Mouse (Mus musculus) ES-E14 (cell line): ENCODE results near the gene Scamp3. TPM values are rescaled to one million over a fixed set of nuclear protein-coding genes. Genes with fewer than 3 reads are reported as not detected.

Source experiments
- DNase-seq: peaks from one replicate; pipeline ENCODE4 v3.0.0-alpha.2; 2013; ENCODE audit warnings: low read depth, low spot score
- H3K27ac ChIP-seq: 2 replicates; pipeline ENCODE4 v1.5.1; 2012; ENCODE audit warnings: low read depth, mild to moderate bottlenecking, low read length, moderate library complexity, mixed read lengths; ENCODE audit not compliant: poor library complexity, insufficient read depth, severe bottlenecking
- H3K36me3 ChIP-seq: 2 replicates; pipeline ENCODE4 v1.6.1; 2012; ENCODE audit warnings: mild to moderate bottlenecking, low read length, moderate library complexity, mixed read lengths; ENCODE audit not compliant: control insufficient read depth, poor library complexity, insufficient read depth, severe bottlenecking
- H3K4me1 ChIP-seq, 2 experiments: fragments of 150-350 bp in 1 of 2; sonication (generic) in 1 of 2; 2 replicates each; pipeline ENCODE4 v1.6.1; 2012; ENCODE audit warnings: low read length in 2 of 2, mild to moderate bottlenecking in 1 of 2, mixed read lengths in 1 of 2; ENCODE audit not compliant: control insufficient read depth in 2 of 2, insufficient read depth in 2 of 2, poor library complexity in 1 of 2
- H3K4me3 ChIP-seq, 2 experiments: fragments of 150-350 bp in 1 of 2; sonication (generic) in 1 of 2; 2 replicates each; pipeline ENCODE4 v1.5.1; 2012; ENCODE audit warnings: low read length in 2 of 2, low read depth in 1 of 2, mild to moderate bottlenecking in 1 of 2, mixed read lengths in 1 of 2; ENCODE audit not compliant: insufficient read depth in 1 of 2, poor library complexity in 1 of 2, severe bottlenecking in 1 of 2
- H3K9ac ChIP-seq: 2 replicates; pipeline ENCODE4 v1.6.1; 2012; ENCODE audit warnings: low read depth, mild to moderate bottlenecking, low read length, mixed read lengths; ENCODE audit not compliant: poor library complexity, insufficient read depth, severe bottlenecking
- H3K9me3 ChIP-seq: fragments of 150-350 bp; sonication (generic); 2 replicates; pipeline ENCODE4 v1.6.1; 2012; ENCODE audit warnings: low read depth, mild to moderate bottlenecking, low read length; ENCODE audit not compliant: control insufficient read depth, insufficient read depth
- CHD2 ChIP-seq: IDR thresholded peaks from 2 replicates; pipeline ENCODE4 v1.6.1; 2014; ENCODE audit warnings: mild to moderate bottlenecking, low read depth, low read length, inconsistent platforms
- HCFC1 ChIP-seq: IDR thresholded peaks from 2 replicates; pipeline ENCODE4 v1.6.1; 2012; ENCODE audit warnings: low read length, inconsistent platforms, borderline replicate concordance; ENCODE audit not compliant: insufficient read depth
- MAFK ChIP-seq: IDR thresholded peaks from 2 replicates; pipeline ENCODE4 v1.6.1; 2014; ENCODE audit warnings: mild to moderate bottlenecking, low read depth, low read length, inconsistent platforms; ENCODE audit not compliant: insufficient read depth
- ZC3H11A ChIP-seq: IDR thresholded peaks from 2 replicates; pipeline ENCODE4 v1.6.1; 2012; ENCODE audit warnings: low read depth, mild to moderate bottlenecking, inconsistent platforms, low read length, borderline replicate concordance
- ZNF384 ChIP-seq: IDR thresholded peaks from 2 replicates; pipeline ENCODE4 v1.6.1; 2012; ENCODE audit warnings: low read depth, low read length, inconsistent platforms
- in situ Hi-C, 2 experiments: fragments of 600-800 bp; cut with MboI; formaldehyde crosslinking; loops; one replicate each; pipeline ENCODE4 v1.15.1; 2025; ENCODE audit warnings: low sequenced_read_pairs in 2 of 2, inconsistent platforms in 1 of 2; ENCODE audit not compliant: unreplicated experiment in 2 of 2
- total RNA-seq: library from RNA; depleted of rRNA; stranded (reverse); fragments of 300-350 nt; gene quantifications from 2 replicates; pipeline ENCODE4 v1.2.3, GENCODE M21; 2012; rRNA removed

Gene Scamp3
- total RNA-seq, result 83.2 and 102 TPM in 2 replicates

DNA sequence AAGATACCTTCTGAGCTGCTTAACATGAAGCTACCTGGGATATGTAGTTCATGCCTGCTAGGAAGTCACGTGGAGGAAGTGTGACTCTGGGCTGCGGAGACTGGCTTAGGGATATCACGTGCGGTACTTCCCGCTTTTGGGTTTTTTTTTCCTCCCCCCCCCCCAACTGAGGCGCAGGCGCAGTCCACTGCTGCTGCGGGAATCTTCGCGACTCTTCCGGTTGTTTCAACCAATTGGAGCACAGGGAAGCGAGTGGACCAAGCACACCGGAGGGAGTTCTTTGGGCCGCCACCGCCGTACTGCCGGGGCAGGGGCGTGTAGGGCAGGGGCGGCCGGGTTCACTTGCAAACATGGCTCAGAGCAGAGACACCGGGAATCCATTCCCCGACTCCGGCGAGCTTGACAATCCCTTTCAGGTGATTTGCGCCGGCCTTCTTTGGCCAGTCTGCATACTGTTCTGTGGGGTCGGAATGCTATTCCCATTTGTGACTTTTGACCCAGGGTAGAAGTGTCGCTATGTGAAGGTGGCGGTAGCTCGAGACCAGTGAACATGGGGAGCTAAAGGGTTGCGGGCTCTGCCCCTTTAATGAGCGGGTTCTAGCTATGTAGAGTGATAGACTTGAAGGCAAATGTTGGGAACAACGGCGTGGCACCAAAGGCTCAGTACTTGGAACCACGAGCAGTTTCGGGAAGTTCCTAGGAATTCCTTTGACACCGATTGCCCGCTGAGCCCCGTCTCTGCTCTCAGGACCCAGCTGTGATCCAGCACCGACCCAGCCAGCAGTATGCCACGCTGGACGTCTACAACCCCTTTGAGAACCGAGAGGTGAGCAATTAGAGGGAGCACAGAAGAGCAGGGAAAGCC, at the start of gene Scamp3:
Gene Scamp3 (plus strand): TSS at position 232 of the 865 bp plus-strand sequence.
- Histone ChIP-seq H3K36me3 (peaks cover 52% of the 10 kb centered on the region), H3K27ac (peak within 1 kb of the TSS; percentile 4), H3K4me3 (peak within 1 kb of the TSS; percentile 77 to 95), H3K4me1 (peaks cover 4% of the 10 kb centered on the region in 2 experiments; a peak in 3 of 4 replicates), H3K9ac (peak within 1 kb of the TSS; percentile 87), H3K9me3 (no peaks in the 10 kb centered on the region)
- peak; percentile 98 for DNase-seq
- TF ChIP-seq CHD2, result peak; percentile 40
- TF ChIP-seq MAFK, result no peak
- peak; percentile 98 for TF ChIP-seq ZNF384
- TF ChIP-seq ZC3H11A, result no peak
- TF ChIP-seq HCFC1, result peak; percentile 97
- in situ Hi-C loops, result no loop called here

DNA sequence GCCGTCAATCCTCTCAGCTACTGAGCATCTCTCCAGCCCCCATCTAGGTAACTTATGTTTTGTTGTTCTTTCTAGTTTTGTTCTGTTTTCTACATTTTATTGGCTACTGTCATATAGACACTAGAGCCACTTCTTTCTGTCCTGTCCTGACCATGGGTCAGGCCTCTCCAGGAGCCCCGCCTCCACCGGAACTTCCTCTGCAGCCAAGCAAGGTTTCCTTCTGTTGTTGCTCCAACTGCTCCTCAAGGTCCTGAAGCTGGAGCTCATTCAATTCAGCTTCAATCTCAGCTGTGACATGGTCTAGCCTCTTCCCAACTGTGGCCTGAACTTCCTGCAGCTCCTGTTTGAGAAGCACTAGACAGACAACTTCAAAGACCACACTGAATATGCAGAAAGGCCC, 47.4 kb upstream of the Scamp3 start:
- H3K27ac ChIP-seq, result no peak overlapping the region
- in situ Hi-C loops, result no loop called here
- no peaks in the 10 kb centered on the region for H3K9me3 ChIP-seq

DNA sequence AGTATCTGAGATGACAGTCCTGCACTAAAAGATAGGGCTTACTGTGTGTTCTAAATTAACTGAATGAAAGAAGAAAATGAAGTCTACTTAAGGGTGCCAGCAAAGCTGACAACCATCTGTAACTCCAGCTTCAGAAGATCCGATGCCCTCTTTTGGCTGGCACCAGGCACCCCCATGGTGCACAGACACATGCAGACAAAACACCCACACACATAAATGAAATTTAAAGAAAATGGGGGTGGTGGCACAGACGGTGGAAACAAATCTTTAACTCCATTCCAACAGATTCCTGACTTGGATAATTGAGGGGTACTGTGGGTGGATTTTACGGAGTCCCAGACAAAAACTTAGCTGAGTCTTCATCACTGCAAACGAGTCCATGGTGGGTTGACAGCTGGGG, 45.5 kb upstream of the Scamp3 start:
- Histone ChIP-seq H3K36me3 (no peaks in the 10 kb centered on the region), H3K4me3 (no peak overlapping the region), H3K4me1 (peaks cover 0 to 3% of the 10 kb centered on the region in 2 experiments; a peak in 1 of 4 replicates), H3K9me3 (no peaks in the 10 kb centered on the region), H3K27ac (no peak overlapping the region), H3K9ac (no peak overlapping the region)
- no peak for DNase-seq
- no peak for TF ChIP-seq ZNF384
- TF ChIP-seq HCFC1, result no peak
- TF ChIP-seq ZC3H11A, result no peak
- TF ChIP-seq MAFK, result no peak
- in situ Hi-C loops, result no loop called here

More for the DNA sequence above, 47.4 kb upstream of the Scamp3 start:
- H3K4me1 ChIP-seq, result peaks cover 0 to 3% of the 10 kb centered on the region in 2 experiments; a peak in 1 of 4 replicates
- no peaks in the 10 kb centered on the region for H3K36me3 ChIP-seq
- DNase-seq, result no peak
- no peak overlapping the region for H3K9ac ChIP-seq
- H3K4me3 ChIP-seq, result no peak overlapping the region
- TF ChIP-seq ZC3H11A (no peak), HCFC1 (no peak), MAFK (no peak), ZNF384 (no peak), CHD2 (no peak)

DNA sequence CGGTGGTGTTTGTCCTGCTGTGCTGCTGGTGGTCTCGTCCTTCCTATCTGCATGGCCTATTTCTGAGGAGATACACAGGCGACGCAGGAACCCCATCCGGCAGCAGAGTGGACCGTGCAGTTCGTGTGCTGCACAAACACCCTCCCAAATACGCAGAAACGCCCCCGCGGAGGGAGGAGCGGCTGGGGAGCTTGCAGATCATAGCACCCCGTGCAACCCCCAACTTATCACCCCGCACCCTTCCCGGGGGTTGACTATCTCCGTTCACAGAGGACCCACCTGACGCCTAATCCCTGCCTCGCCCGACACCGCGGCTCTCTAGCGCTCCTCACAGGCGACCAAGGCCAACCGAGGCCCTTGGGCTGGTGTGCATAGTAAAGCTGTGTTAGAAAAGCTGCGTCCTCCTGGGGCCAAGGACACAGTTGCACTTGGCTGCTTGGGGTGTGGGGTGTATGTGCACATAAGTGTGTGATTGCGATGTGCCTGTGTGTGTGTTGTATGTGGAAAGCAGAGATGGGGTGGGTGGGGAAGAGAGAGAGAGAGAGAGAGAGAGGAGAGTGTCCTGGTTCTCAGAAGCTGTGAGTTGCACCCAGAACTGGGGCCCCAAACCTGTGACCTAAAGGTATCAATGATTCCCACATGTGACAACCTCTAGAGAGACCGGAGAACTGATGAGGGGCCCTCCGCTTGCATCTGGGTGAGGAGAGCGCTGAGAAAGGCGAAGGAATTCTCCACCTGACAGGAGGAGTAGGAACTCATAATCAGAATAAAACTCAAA, 44.8 kb upstream of the Scamp3 start:
- Histone ChIP-seq H3K4me3 (peak overlapping the region; percentile 19 to 25; a peak in 3 of 4 replicates), H3K9me3 (no peaks in the 10 kb centered on the region), H3K27ac (no peak overlapping the region), H3K9ac (peak overlapping the region; percentile 13; the same call in 1 of the 2 replicates), H3K36me3 (no peaks in the 10 kb centered on the region), H3K4me1 (peaks cover 0 to 6% of the 10 kb centered on the region in 2 experiments; a peak in 1 of 4 replicates)
- in situ Hi-C loops, result no loop called here
- no peak for DNase-seq
- TF ChIP-seq ZC3H11A (no peak), MAFK (no peak), HCFC1 (no peak), ZNF384 (no peak), CHD2 (no peak)
